Mouse (Mus musculus) heart, postnatal 0 days (tissue): ENCODE results near the gene Dse. TPM values are rescaled to one million over a fixed set of nuclear protein-coding genes. Genes with fewer than 3 reads are reported as not detected.
A peak's percentile ranks its signal among the peaks of the same experiment; 100 is the strongest.

Experiments used
- ATAC-seq: fragments of 200-750 bp; cut with Nextera tagmentation; 2 replicates; pipeline ENCODE4 v1.8.0; 2017; ENCODE audit warnings: low read depth, moderate number of reproducible peaks, moderate library complexity; ENCODE audit not compliant: insufficient read depth
- DNase-seq: peaks from one replicate; pipeline ENCODE4 v3.0.0-alpha.2; 2016; ENCODE audit warnings: low spot score
- H3K27ac ChIP-seq: fragments of 300-500 bp; sonication (generic); 2 replicates; pipeline ENCODE4 v1.5.1; 2014; ENCODE audit warnings: low read depth, mild to moderate bottlenecking
- H3K27me3 ChIP-seq: fragments of 300-500 bp; sonication (generic); 2 replicates; pipeline ENCODE4 v1.6.1; 2014; ENCODE audit warnings: low read length, mixed read lengths; ENCODE audit not compliant: control insufficient read depth, insufficient read depth
- H3K36me3 ChIP-seq: fragments of 300-500 bp; sonication (generic); replicated peaks from 2 replicates; pipeline ENCODE4 v1.6.1; 2014; ENCODE audit warnings: low read length, mixed read lengths; ENCODE audit not compliant: control insufficient read depth, insufficient read depth
- H3K4me1 ChIP-seq: fragments of 300-500 bp; sonication (generic); 2 replicates; pipeline ENCODE4 v1.6.1; 2014; ENCODE audit warnings: antibody characterized with exemption; ENCODE audit not compliant: control insufficient read depth, insufficient read depth
- H3K4me2 ChIP-seq: fragments of 300-500 bp; sonication (generic); 2 replicates; pipeline ENCODE4 v1.6.1; 2014; ENCODE audit warnings: low read depth, mild to moderate bottlenecking, low read length, moderate library complexity
- H3K4me3 ChIP-seq: fragments of 300-500 bp; sonication (generic); 2 replicates; pipeline ENCODE4 v1.5.1; 2014; ENCODE audit warnings: low read depth, low read length
- H3K9ac ChIP-seq: fragments of 300-500 bp; sonication (generic); replicated peaks from 2 replicates; pipeline ENCODE4 v1.6.1; 2014; ENCODE audit warnings: low read depth, low read length, mixed read lengths
- H3K9me3 ChIP-seq: fragments of 300-500 bp; sonication (generic); replicated peaks from 2 replicates; pipeline ENCODE4 v1.6.1; 2016; ENCODE audit warnings: low read length; ENCODE audit not compliant: control insufficient read depth
- CTCF ChIP-seq: IDR thresholded peaks from 2 replicates; pipeline ENCODE4 v1.5.1; 2016; ENCODE audit warnings: antibody characterized with exemption, control low read depth, low read depth
- EP300 ChIP-seq: IDR thresholded peaks from 2 replicates; pipeline ENCODE4 v1.6.1; 2016; ENCODE audit warnings: antibody characterized with exemption, low read depth
- WGBS: fragments of 180-500 bp; shearing (Covaris S2); extraction: QIAGEN DNeasy Blood & Tissue Kit; methylation state at CpG from one replicate; pipeline ENCODE4 v1.1.7; 2014; 5-methylcytosine and 5-hydroxymethylcytosine counted together
- polyA plus RNA-seq: library from polyadenylated mRNA; unstranded; fragments of >200 nt; fragmentation: Nextera tagmentation; extraction: Ambion mirVana; gene quantifications from 2 replicates; pipeline ENCODE4 v1.2.1, GENCODE M21; 2015
- total RNA-seq: library from RNA; depleted of rRNA; stranded (reverse); fragments of >200 nt; gene quantifications from 2 replicates; pipeline ENCODE4 v1.2.3, GENCODE M21; 2014; ENCODE audit warnings: low replicate concordance

Dse gene
- total and polyA plus RNA-seq, 2 experiments from 2014 or later: 6.1 to 19.5 TPM

DNA sequence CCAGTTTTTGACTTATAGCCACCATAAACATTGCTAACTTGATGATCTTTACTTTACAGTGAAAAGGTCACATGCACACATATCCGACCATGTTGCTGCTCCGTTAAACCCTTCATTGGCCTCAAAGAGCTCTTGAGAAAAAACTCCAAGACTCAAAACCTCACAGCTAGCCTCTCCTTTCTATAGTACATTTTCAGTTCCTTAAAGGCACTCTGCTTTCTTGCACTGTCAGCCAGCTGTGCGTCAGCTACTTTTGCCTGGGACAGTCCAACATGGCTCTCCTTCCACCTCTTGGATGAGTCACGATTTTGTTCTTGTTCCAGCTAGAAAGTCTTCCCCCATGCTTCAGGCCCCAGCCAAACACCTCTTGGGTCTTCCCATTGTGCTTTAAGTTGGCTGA lies 35.9 kb downstream of the Dse start:
- TF ChIP-seq CTCF (no peak), EP300 (no peak)
- H3K4me1 ChIP-seq: 0 out of 2 replicates have a peak, but pooled peaks cover 2% of the 10 kb centered on the region
- H3K27ac ChIP-seq: no peak overlapping the region
- WGBS: 72% methylated on average over 4 of the region's 4 CpGs
- no peaks in the 10 kb centered on the region for H3K9me3 ChIP-seq
- no peak for ATAC-seq
- H3K9ac ChIP-seq: no peak overlapping the region
- H3K4me3 ChIP-seq: no peak overlapping the region
- no peak for DNase-seq
- H3K36me3 ChIP-seq: no peaks in the 10 kb centered on the region
- no peaks in the 10 kb centered on the region for H3K27me3 ChIP-seq
- H3K4me2 ChIP-seq: no peak overlapping the region

GRCm38 (mm10) chr10:34171191-34171590 lies 36.3 kb downstream of the Dse start:
- WGBS: 86% methylated on average over 3 of the region's 3 CpGs
- no peak overlapping the region for H3K4me3 ChIP-seq
- H3K27me3 ChIP-seq: no peaks in the 10 kb centered on the region
- no peak overlapping the region for H3K9ac ChIP-seq
- no peak overlapping the region for H3K4me2 ChIP-seq
- 0 out of 2 replicates have a peak, but pooled peaks cover 2% of the 10 kb centered on the region for H3K4me1 ChIP-seq
- DNase-seq: no peak
- no peak for TF ChIP-seq EP300
- TF ChIP-seq CTCF: no peak
- H3K36me3 ChIP-seq: no peaks in the 10 kb centered on the region
- H3K27ac ChIP-seq: no peak overlapping the region
- ATAC-seq: no peak
- no peaks in the 10 kb centered on the region for H3K9me3 ChIP-seq

- Histone ChIP-seq H3K4me2 (no peak overlapping the region), H3K4me3 (no peak overlapping the region), H3K36me3 (peaks cover 6% of the 10 kb centered on the region; the same call in 1 of the 2 replicates), H3K27me3 (no peaks in the 10 kb centered on the region), H3K9ac (no peak overlapping the region), H3K27ac (no peak overlapping the region), H3K9me3 (no peaks in the 10 kb centered on the region), H3K4me1 (0 out of 2 replicates have a peak, but pooled peaks cover 2% of the 10 kb centered on the region)
- ATAC-seq (peak; percentile 87), DNase-seq (peak; percentile 38)
- no peak for TF ChIP-seq EP300
- TF ChIP-seq CTCF: no peak
- WGBS: 26% methylated on average over 2 of the region's 2 CpGs
Observed at GRCm38 (mm10) chr10:34166971-34167370, 40.5 kb downstream of the Dse start.

DNA sequence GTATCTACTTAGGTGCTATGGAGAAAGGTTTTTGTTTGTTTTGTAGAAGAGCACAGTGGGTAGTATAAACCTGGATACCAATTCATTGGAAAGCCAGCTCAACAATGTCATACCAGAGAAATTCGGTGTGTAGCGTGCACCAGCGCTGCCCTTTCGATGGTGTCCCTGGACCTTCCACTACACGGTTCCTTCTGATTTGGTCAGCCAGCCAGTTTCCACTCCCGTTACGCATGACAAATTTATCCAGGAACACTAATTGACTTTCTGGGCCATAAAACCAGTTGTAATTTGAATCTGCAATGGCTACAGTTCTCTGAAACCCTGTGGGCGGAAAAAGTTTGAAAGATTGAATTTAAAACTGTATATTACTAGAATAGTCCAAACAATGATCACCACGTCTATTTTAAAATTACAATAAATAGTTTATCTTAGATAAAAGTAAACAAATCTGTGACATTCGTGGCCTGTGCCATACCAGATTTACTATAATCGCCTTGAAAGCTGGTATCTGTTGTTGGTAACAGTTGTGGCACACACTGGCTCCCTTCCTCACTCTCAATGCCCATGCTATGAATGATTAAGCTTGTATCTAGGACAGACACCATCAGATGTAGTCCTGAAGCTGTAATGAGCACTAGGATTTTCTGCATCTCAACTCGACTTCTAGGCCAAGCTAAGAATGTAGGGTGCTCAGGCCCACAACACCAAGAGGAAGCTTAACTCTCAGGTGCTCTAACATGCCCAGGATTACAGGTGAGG lies 51.5 kb downstream of the Dse start:
- H3K27me3 ChIP-seq: no peaks in the 10 kb centered on the region
- ATAC-seq (no peak), DNase-seq (no peak)
- no peak overlapping the region for H3K4me2 ChIP-seq
- WGBS: 88% methylated on average over 12 of the region's 12 CpGs
- no peak overlapping the region for H3K9ac ChIP-seq
- H3K4me1 ChIP-seq: no peaks in the 10 kb centered on the region
- TF ChIP-seq CTCF (no peak), EP300 (no peak)
- H3K4me3 ChIP-seq: no peak overlapping the region
- H3K27ac ChIP-seq: no peak overlapping the region
- H3K36me3 ChIP-seq: peaks cover 16% of the 10 kb centered on the region
- H3K9me3 ChIP-seq: no peaks in the 10 kb centered on the region

- DNase-seq: peak; percentile 11
- WGBS: 73% methylated on average over 3 of the region's 3 CpGs
- Histone ChIP-seq H3K4me1 (no peaks in the 10 kb centered on the region), H3K9me3 (no peaks in the 10 kb centered on the region), H3K4me3 (no peak overlapping the region), H3K4me2 (no peak overlapping the region), H3K9ac (no peak overlapping the region), H3K27ac (no peak overlapping the region), H3K36me3 (peaks cover 13% of the 10 kb centered on the region; the same call in 1 of the 2 replicates), H3K27me3 (no peaks in the 10 kb centered on the region)
- ATAC-seq: no peak
- TF ChIP-seq EP300: no peak
- TF ChIP-seq CTCF: peak; percentile 51
Observed at GRCm38 (mm10) chr10:34151827-34152226, 55.7 kb downstream of the Dse start.

DNA sequence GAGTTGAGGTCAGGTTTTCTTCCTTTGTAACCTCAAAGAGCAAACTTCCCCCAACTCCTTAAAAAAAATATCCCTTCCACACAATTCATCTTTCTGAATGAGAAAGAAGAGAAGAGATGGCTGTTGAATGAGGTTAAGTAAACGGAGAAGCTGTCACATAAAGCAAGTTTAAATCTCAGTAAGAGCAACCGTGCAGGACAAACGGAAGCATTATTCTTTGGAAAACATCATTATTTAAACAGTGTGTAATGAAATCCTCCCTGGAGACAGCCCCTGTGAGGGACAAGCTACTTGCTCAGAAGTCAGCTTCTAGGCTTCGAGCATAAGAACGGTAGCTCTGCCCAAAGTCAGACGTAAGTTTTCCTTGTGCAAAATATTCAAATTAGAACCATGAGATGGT lies 57.1 kb downstream of the Dse start:
- Histone ChIP-seq H3K4me2 (no peak overlapping the region), H3K27ac (no peak overlapping the region), H3K9me3 (no peaks in the 10 kb centered on the region), H3K27me3 (no peaks in the 10 kb centered on the region), H3K9ac (no peak overlapping the region), H3K36me3 (peaks cover 13% of the 10 kb centered on the region; the same call in 1 of the 2 replicates), H3K4me1 (no peaks in the 10 kb centered on the region), H3K4me3 (no peak overlapping the region)
- ATAC-seq: no peak
- WGBS: 73% methylated on average over 6 of the region's 6 CpGs
- TF ChIP-seq CTCF: no peak
- TF ChIP-seq EP300: no peak
- no peak for DNase-seq
